Mouse (Mus musculus): ENCODE results near the gene Syap1.

GRCm38 (mm10) chrX:162829741-162830140 is 58.5 kb downstream of the Syap1 start:
- TF ChIP-seq CTCF (IDR thresholded peaks at IDR 0.05; ENCODE audit: control insufficient read depth, insufficient read depth, low read length) = no peak
- no peak for TF ChIP-seq POLR2A (IDR thresholded peaks at IDR 0.05; ENCODE audit: borderline replicate concordance, control insufficient read depth, low read depth, low read length)

All from bone marrow, adult 2 months (tissue).